Mouse (Mus musculus) G1E (cell line): ENCODE results near the gene Ganab.

Experiments used
- CTCF ChIP-seq: IDR thresholded peaks from 2 replicates; pipeline ENCODE4 v1.5.1; 2012; ENCODE audit warnings: low read depth, low read length, inconsistent platforms, mixed read lengths
- TAL1 ChIP-seq: conservative IDR thresholded peaks from 2 replicates; pipeline ENCODE4 v1.6.1; 2012; ENCODE audit warnings: low read depth, low read length, inconsistent platforms, mixed read lengths

DNA sequence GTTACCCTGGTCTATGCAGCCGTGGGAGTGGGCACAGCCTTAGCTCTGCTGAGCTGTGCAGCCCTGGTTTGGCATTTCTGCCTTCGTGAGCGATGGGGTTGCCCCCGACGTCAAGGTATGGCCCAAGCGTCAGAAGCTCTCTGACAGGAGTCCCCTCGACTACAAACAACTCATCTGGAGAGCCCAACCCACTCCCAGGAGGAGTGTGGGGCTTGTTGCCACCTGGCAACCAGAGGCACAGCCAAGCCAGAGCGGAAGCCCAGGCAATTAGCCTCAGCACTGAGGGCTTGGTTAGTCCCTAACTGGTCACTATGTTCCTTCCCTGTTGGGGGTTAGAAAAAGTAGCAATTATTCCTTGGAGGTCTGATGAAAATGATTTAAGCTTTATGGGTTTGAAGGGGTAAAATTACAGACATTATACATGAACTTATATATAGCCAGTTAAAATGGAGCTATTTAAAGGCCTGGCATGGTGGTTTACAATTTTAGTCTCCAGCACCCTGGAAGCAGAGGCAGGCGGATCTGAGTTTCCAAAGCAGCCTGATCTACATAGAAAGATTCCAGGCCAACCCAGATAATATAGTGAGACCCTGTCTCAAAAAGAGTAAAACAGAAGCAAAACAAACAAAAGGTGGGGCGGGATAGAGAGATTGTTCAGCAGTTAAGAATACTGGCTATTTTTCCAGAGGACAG, 45.5 kb upstream of the Ganab start:
- TF ChIP-seq CTCF = no peak
- TF ChIP-seq TAL1 = no peak
